Mouse (Mus musculus) ES-E14 (cell line): ENCODE results near the gene Otud7a.

ENCODE experiments used
- CHD2 ChIP-seq: IDR thresholded peaks from 2 replicates; pipeline ENCODE4 v1.6.1; 2014; ENCODE audit warnings: mild to moderate bottlenecking, low read depth, low read length, inconsistent platforms
- HCFC1 ChIP-seq: IDR thresholded peaks from 2 replicates; pipeline ENCODE4 v1.6.1; 2012; ENCODE audit warnings: low read length, inconsistent platforms, borderline replicate concordance; ENCODE audit not compliant: insufficient read depth
- MAFK ChIP-seq: IDR thresholded peaks from 2 replicates; pipeline ENCODE4 v1.6.1; 2014; ENCODE audit warnings: mild to moderate bottlenecking, low read depth, low read length, inconsistent platforms; ENCODE audit not compliant: insufficient read depth
- ZC3H11A ChIP-seq: IDR thresholded peaks from 2 replicates; pipeline ENCODE4 v1.6.1; 2012; ENCODE audit warnings: low read depth, mild to moderate bottlenecking, inconsistent platforms, low read length, borderline replicate concordance
- ZNF384 ChIP-seq: IDR thresholded peaks from 2 replicates; pipeline ENCODE4 v1.6.1; 2012; ENCODE audit warnings: low read depth, low read length, inconsistent platforms

- no peak for TF ChIP-seq CHD2
- TF ChIP-seq MAFK, result no peak
- TF ChIP-seq HCFC1, result no peak
- no peak for TF ChIP-seq ZNF384
- TF ChIP-seq ZC3H11A, result no peak
These were observed 220.9 kb downstream of the Otud7a start for GRCm38 (mm10) chr7:63665496-63665895.
